Mouse (Mus musculus) limb, embryonic 13.5 days (tissue): ENCODE results near the gene Lrfn4. TPM values are rescaled to one million over a fixed set of nuclear protein-coding genes. Genes with fewer than 3 reads are reported as not detected.
"Not testable (repeated sequence)": the region's sequence is repeated elsewhere in the genome, so short reads cannot be mapped to it uniquely, and the experiment has no call there.

Experiments used
- ATAC-seq: fragments of 200-750 bp; cut with Nextera tagmentation; 2 replicates; pipeline ENCODE4 v1.8.0; 2017; ENCODE audit warnings: low read depth, moderate number of reproducible peaks, moderate TSS enrichment; ENCODE audit not compliant: low FRiP score
- H3K27ac ChIP-seq: fragments of 300-500 bp; sonication (generic); 2 replicates; pipeline ENCODE4 v1.5.1; 2015; ENCODE audit warnings: inconsistent platforms, mild to moderate bottlenecking, moderate library complexity
- H3K27me3 ChIP-seq: fragments of 300-500 bp; sonication (generic); 2 replicates; pipeline ENCODE4 v1.6.1; 2015; ENCODE audit warnings: mild to moderate bottlenecking, inconsistent platforms
- H3K36me3 ChIP-seq: fragments of 300-500 bp; sonication (generic); 2 replicates; pipeline ENCODE4 v1.6.1; 2015; ENCODE audit warnings: inconsistent platforms, mild to moderate bottlenecking, moderate library complexity
- H3K4me1 ChIP-seq: fragments of 300-500 bp; sonication (generic); 2 replicates; pipeline ENCODE4 v1.6.1; 2015; ENCODE audit warnings: inconsistent platforms
- H3K4me2 ChIP-seq: fragments of 300-500 bp; sonication (generic); replicated peaks from 2 replicates; pipeline ENCODE4 v1.6.1; 2015; ENCODE audit warnings: inconsistent platforms, mild to moderate bottlenecking, moderate library complexity
- H3K4me3 ChIP-seq: fragments of 300-500 bp; sonication (generic); 2 replicates; pipeline ENCODE4 v1.5.1; 2015; ENCODE audit warnings: moderate library complexity, mild to moderate bottlenecking, inconsistent platforms
- H3K9ac ChIP-seq: fragments of 300-500 bp; sonication (generic); 2 replicates; pipeline ENCODE4 v1.6.1; 2015; ENCODE audit warnings: mild to moderate bottlenecking, inconsistent platforms
- H3K9me3 ChIP-seq: fragments of 300-500 bp; sonication (generic); 2 replicates; pipeline ENCODE4 v1.6.1; 2016; ENCODE audit warnings: inconsistent platforms
- WGBS: fragments of 180-500 bp; shearing (Covaris S2); methylation state at CpG from one replicate; pipeline ENCODE4 v1.1.7; 2015; 5-methylcytosine and 5-hydroxymethylcytosine counted together
- polyA plus RNA-seq: library from polyadenylated mRNA; unstranded; fragments of >200 nt; fragmentation: Nextera tagmentation; extraction: Ambion mirVana; gene quantifications from 2 replicates; pipeline ENCODE4 v1.2.1, GENCODE M21; 2015

The Lrfn4 gene
- polyA plus RNA-seq, 1 experiment from 2014 or later = 6.4 TPM

GRCm38 (mm10) chr19:4605654-4606053, 9.8 kb downstream of the Lrfn4 start:
- Histone ChIP-seq H3K27ac (no peak overlapping the region), H3K27me3 (no peaks in the 10 kb centered on the region), H3K4me2 (no peak overlapping the region), H3K9me3 (no peaks in the 10 kb centered on the region), H3K4me3 (no peak overlapping the region), H3K4me1 (peaks cover 9% of the 10 kb centered on the region), H3K36me3 (peaks cover 7% of the 10 kb centered on the region; the same call in 1 of the 2 replicates), H3K9ac (no peak overlapping the region)
- 93% methylated on average over 4 of the region's 4 CpGs for WGBS
- no peak for ATAC-seq

GRCm38 (mm10) chr19:4603801-4604723, 11.4 kb downstream of the Lrfn4 start:
- H3K9me3 ChIP-seq = no peaks in the 10 kb centered on the region
- H3K4me3 ChIP-seq = no peak overlapping the region
- H3K4me2 ChIP-seq = peak overlapping the region; percentile 31
- H3K27ac ChIP-seq = no peak overlapping the region
- H3K36me3 ChIP-seq = no peaks in the 10 kb centered on the region
- H3K4me1 ChIP-seq = peaks cover 9% of the 10 kb centered on the region
- WGBS = 35% methylated on average over 24 of the region's 24 CpGs
- H3K27me3 ChIP-seq = no peaks in the 10 kb centered on the region
- ATAC-seq = peak; percentile 61; the same call in 1 of the 2 replicates
- H3K9ac ChIP-seq = peak overlapping the region; percentile 50; the same call in 1 of the 2 replicates

- no peak for ATAC-seq
- Histone ChIP-seq H3K4me3 (no peak overlapping the region), H3K4me1 (peaks cover 9% of the 10 kb centered on the region), H3K9me3 (no peaks in the 10 kb centered on the region), H3K9ac (no peak overlapping the region), H3K27me3 (no peaks in the 10 kb centered on the region), H3K27ac (no peak overlapping the region), H3K4me2 (no peak overlapping the region), H3K36me3 (no peaks in the 10 kb centered on the region)
- 90% methylated on average over 20 of the region's 20 CpGs for WGBS
These were observed 13.0 kb downstream of the Lrfn4 start for GRCm38 (mm10) chr19:4602459-4602858.

GRCm38 (mm10) chr19:4596071-4596470, 19.4 kb downstream of the Lrfn4 start:
- no peak overlapping the region for H3K27ac ChIP-seq
- ATAC-seq = no peak

GRCm38 (mm10) chr19:4593792-4594522, 21.5 kb downstream of the Lrfn4 start:
- ATAC-seq = no peak
- no peaks in the 10 kb centered on the region for H3K36me3 ChIP-seq
- no peak overlapping the region for H3K27ac ChIP-seq
- H3K27me3 ChIP-seq = no peaks in the 10 kb centered on the region
- WGBS = 53% methylated on average over 7 of the region's 7 CpGs
- H3K9me3 ChIP-seq = no peaks in the 10 kb centered on the region
- H3K9ac ChIP-seq = no peak overlapping the region
- H3K4me3 ChIP-seq = no peak overlapping the region
- H3K4me1 ChIP-seq = no peaks in the 10 kb centered on the region
- H3K4me2 ChIP-seq = no peak overlapping the region

More at GRCm38 (mm10) chr19:4596071-4596470, 19.4 kb downstream of the Lrfn4 start:
- 69% methylated on average over 2 of the region's 2 CpGs for WGBS
- H3K9ac ChIP-seq = no peak overlapping the region
- H3K9me3 ChIP-seq = no peaks in the 10 kb centered on the region
- no peaks in the 10 kb centered on the region for H3K27me3 ChIP-seq
- H3K4me2 ChIP-seq = no peak overlapping the region
- H3K36me3 ChIP-seq = no peaks in the 10 kb centered on the region
- H3K4me3 ChIP-seq = no peak overlapping the region
- no peaks in the 10 kb centered on the region for H3K4me1 ChIP-seq

- no peak overlapping the region for H3K9ac ChIP-seq
- no peaks in the 10 kb centered on the region for H3K9me3 ChIP-seq
- H3K36me3 ChIP-seq = no peaks in the 10 kb centered on the region
- H3K4me3 ChIP-seq = no peak overlapping the region
- H3K4me2 ChIP-seq = no peak overlapping the region
- no peaks in the 10 kb centered on the region for H3K27me3 ChIP-seq
- ATAC-seq = no peak
- H3K4me1 ChIP-seq = no peaks in the 10 kb centered on the region
- 63% methylated on average over 3 of the region's 3 CpGs for WGBS
- no peak overlapping the region for H3K27ac ChIP-seq
These were observed 25.4 kb downstream of the Lrfn4 start for GRCm38 (mm10) chr19:4590025-4590424.

DNA sequence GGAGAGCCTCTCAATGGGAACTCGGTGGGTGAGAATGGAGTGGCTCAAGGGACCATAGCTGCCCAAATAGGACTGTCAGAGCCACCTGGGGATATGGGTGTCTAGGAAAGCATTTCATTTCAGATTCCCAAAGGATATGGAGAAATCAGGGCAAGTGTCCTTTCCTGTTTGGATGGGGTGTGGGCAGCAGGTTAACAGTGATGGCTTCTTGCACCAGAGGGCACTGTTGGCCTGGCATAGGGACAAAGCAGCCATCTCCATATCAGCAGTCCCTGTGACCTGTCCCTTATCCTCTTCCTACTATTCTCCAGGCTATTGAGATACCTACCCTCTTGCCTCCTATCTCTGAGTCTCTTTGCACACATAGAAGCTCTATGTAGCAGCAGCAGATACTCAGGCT, 26.4 kb downstream of the Lrfn4 start:
- no peaks in the 10 kb centered on the region for H3K9me3 ChIP-seq
- no peak for ATAC-seq
- H3K4me2 ChIP-seq = no peak overlapping the region
- no peak overlapping the region for H3K4me3 ChIP-seq
- no peak overlapping the region for H3K27ac ChIP-seq
- H3K4me1 ChIP-seq = no peaks in the 10 kb centered on the region
- H3K27me3 ChIP-seq = no peaks in the 10 kb centered on the region
- H3K36me3 ChIP-seq = no peaks in the 10 kb centered on the region
- WGBS = 69% methylated on average over 1 of the region's 1 CpGs
- H3K9ac ChIP-seq = no peak overlapping the region

DNA sequence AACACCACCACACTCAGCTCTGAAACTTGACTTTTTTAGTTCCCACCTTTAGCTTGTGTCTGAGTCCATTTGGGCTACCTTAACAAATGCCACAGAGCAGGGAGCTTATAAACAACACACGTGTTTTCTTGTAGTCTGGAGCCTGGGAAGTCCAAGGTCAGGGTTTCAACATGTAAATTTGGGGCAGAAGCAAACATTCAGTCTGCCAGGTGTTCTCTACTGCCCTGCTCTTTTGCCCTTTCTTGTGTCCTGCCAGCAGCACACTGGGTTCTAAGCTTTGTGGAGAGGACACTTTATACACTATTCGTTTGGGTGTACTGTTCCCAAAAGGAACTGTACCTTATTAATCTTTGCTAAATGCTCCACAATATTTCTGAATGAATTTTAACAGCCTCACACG, 27.0 kb downstream of the Lrfn4 start:
- Histone ChIP-seq H3K4me1 (no peaks in the 10 kb centered on the region), H3K36me3 (no peaks in the 10 kb centered on the region), H3K4me3 (no peak overlapping the region), H3K9me3 (no peaks in the 10 kb centered on the region), H3K27ac (no peak overlapping the region), H3K27me3 (no peaks in the 10 kb centered on the region), H3K4me2 (no peak overlapping the region), H3K9ac (no peak overlapping the region)
- 57% methylated on average over 3 of the region's 3 CpGs for WGBS
- ATAC-seq = no peak

DNA sequence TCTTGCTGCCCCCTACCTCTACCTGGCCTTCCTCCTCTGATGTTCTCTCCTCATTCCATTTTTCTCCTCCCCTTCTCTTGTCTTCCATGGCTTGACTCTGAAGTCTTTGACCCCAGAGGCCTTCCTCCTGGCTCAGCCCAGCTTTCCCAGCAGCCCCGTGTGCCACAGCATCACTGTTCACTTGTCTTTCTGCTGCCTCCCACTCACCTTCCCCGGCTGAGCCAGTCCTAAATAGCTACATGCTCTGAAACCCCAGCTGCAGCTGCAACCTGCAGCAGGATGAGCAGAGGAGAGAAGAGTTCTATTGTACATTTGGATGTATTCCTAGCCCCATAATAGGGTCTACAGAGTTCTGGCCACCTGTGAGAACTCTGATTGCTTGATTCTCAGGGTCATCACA, 28.0 kb downstream of the Lrfn4 start:
- H3K9ac ChIP-seq = no peak overlapping the region
- no peaks in the 10 kb centered on the region for H3K9me3 ChIP-seq
- no peak overlapping the region for H3K4me2 ChIP-seq
- no peak for ATAC-seq
- H3K36me3 ChIP-seq = no peaks in the 10 kb centered on the region
- no peak overlapping the region for H3K4me3 ChIP-seq
- no peak overlapping the region for H3K27ac ChIP-seq
- no peaks in the 10 kb centered on the region for H3K27me3 ChIP-seq
- 69% methylated on average over 2 of the region's 2 CpGs for WGBS
- no peaks in the 10 kb centered on the region for H3K4me1 ChIP-seq

GRCm38 (mm10) chr19:4586783-4587182, 28.7 kb downstream of the Lrfn4 start:
- not testable (repeated sequence) for H3K9me3 ChIP-seq, H3K27me3 ChIP-seq, H3K36me3 ChIP-seq

DNA sequence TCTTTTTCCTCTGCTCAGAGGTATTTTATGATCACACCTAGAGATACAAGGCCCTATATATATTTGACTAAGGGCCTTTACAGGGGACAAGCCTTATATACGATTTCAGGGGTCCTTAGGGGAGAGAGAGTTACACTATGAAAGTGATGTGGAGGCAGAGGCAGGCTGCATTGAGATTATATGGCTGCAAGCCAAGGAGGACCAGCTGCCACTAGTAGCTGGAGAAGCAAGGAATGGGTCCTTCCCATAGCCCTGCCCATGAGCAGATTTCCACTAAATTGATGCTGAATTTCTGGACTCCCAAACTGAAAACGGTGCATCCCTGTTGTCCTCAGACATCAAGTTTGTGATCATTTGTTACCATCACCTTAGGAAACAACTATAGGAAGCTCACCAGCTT, 31.6 kb downstream of the Lrfn4 start:
- H3K27ac ChIP-seq = no peak overlapping the region
- no peaks in the 10 kb centered on the region for H3K36me3 ChIP-seq
- H3K4me1 ChIP-seq = no peaks in the 10 kb centered on the region
- H3K9me3 ChIP-seq = no peaks in the 10 kb centered on the region
- H3K27me3 ChIP-seq = no peaks in the 10 kb centered on the region
- no peak overlapping the region for H3K4me3 ChIP-seq
- no peak overlapping the region for H3K4me2 ChIP-seq
- no peak for ATAC-seq
- H3K9ac ChIP-seq = no peak overlapping the region
- 65% methylated on average over 2 of the region's 2 CpGs for WGBS

More at GRCm38 (mm10) chr19:4586783-4587182, 28.7 kb downstream of the Lrfn4 start:
- H3K9ac ChIP-seq, H3K4me2 ChIP-seq, H3K4me1 ChIP-seq, H3K4me3 ChIP-seq, H3K27ac ChIP-seq, ATAC-seq: not testable (repeated sequence)

DNA sequence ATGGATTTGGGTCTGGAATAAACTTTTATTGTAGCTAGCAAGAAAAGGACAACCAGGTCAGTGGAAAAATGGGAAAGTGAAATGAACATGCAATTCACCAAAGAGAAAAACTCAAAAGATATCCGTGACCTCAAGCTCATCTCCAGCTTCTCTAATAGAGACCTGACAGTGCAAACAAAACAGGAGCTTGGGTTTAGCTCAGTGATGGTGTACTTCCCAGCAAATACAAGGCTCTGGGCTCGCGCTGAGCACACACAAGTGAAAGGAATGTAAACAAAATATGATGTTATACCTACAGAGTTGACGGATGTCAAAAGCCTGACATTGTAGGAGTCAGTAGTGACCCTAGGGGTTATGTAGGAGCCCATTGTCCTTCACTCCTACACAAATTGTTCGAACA, 36.2 kb downstream of the Lrfn4 start:
- no peak overlapping the region for H3K27ac ChIP-seq
- no peak overlapping the region for H3K4me2 ChIP-seq
- WGBS = 85% methylated on average over 5 of the region's 5 CpGs
- H3K27me3 ChIP-seq = no peaks in the 10 kb centered on the region
- no peaks in the 10 kb centered on the region for H3K4me1 ChIP-seq
- H3K36me3 ChIP-seq = no peaks in the 10 kb centered on the region
- H3K4me3 ChIP-seq = no peak overlapping the region
- no peak overlapping the region for H3K9ac ChIP-seq
- H3K9me3 ChIP-seq = no peaks in the 10 kb centered on the region
- no peak for ATAC-seq
